Mouse (Mus musculus) limb, embryonic 13.5 days (tissue): ENCODE measurements at regions not wholly inside any gene's neighbourhood (a gene's known extent, or its start where the extent isn't known, plus 50 kb on each side); places are given as distances from the start of the nearest gene placed in this dataset.

Experiments
- ATAC-seq: fragments of 200-750 bp; cut with Nextera tagmentation; 2 replicates; pipeline ENCODE4 v1.8.0; 2017; ENCODE audit warnings: low read depth, moderate number of reproducible peaks, moderate TSS enrichment; ENCODE audit not compliant: low FRiP score
- H3K27ac ChIP-seq: fragments of 300-500 bp; sonication (generic); 2 replicates; pipeline ENCODE4 v1.5.1; 2015; ENCODE audit warnings: inconsistent platforms, mild to moderate bottlenecking, moderate library complexity
- H3K27me3 ChIP-seq: fragments of 300-500 bp; sonication (generic); 2 replicates; pipeline ENCODE4 v1.6.1; 2015; ENCODE audit warnings: mild to moderate bottlenecking, inconsistent platforms
- H3K36me3 ChIP-seq: fragments of 300-500 bp; sonication (generic); 2 replicates; pipeline ENCODE4 v1.6.1; 2015; ENCODE audit warnings: inconsistent platforms, mild to moderate bottlenecking, moderate library complexity
- H3K4me1 ChIP-seq: fragments of 300-500 bp; sonication (generic); 2 replicates; pipeline ENCODE4 v1.6.1; 2015; ENCODE audit warnings: inconsistent platforms
- H3K4me2 ChIP-seq: fragments of 300-500 bp; sonication (generic); replicated peaks from 2 replicates; pipeline ENCODE4 v1.6.1; 2015; ENCODE audit warnings: inconsistent platforms, mild to moderate bottlenecking, moderate library complexity
- H3K4me3 ChIP-seq: fragments of 300-500 bp; sonication (generic); 2 replicates; pipeline ENCODE4 v1.5.1; 2015; ENCODE audit warnings: moderate library complexity, mild to moderate bottlenecking, inconsistent platforms
- H3K9ac ChIP-seq: fragments of 300-500 bp; sonication (generic); 2 replicates; pipeline ENCODE4 v1.6.1; 2015; ENCODE audit warnings: mild to moderate bottlenecking, inconsistent platforms
- H3K9me3 ChIP-seq: fragments of 300-500 bp; sonication (generic); 2 replicates; pipeline ENCODE4 v1.6.1; 2016; ENCODE audit warnings: inconsistent platforms
- WGBS: fragments of 180-500 bp; shearing (Covaris S2); methylation state at CpG from one replicate; pipeline ENCODE4 v1.1.7; 2015; 5-methylcytosine and 5-hydroxymethylcytosine counted together

DNA sequence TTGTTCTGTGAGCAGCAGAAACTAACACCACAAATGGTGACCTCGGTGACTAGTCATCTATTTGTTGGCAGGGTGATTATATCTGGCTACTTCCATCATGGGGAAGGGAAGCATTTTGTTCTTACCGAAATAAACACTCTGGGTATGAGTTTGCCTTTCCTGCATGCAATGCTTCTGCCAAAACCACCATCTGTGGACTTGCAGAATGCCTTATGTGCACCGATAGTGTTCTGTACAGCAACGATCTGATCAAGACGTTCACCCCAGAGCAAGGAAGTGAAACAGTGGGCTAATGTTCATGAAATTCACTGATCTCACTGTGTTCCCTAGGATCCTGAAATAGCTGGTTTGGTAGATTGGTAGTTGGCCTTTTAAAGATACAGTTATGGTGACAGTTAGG, 96.3 kb upstream of the Adcy1 start:
- Histone ChIP-seq H3K27me3 (no peaks in the 10 kb centered on the region), H3K4me2 (no peak overlapping the region), H3K27ac (no peak overlapping the region), H3K4me1 (no peaks in the 10 kb centered on the region), H3K9ac (no peak overlapping the region), H3K4me3 (no peak overlapping the region), H3K36me3 (no peaks in the 10 kb centered on the region), H3K9me3 (no peaks in the 10 kb centered on the region)
- 90% methylated on average over 5 of the region's 5 CpGs for WGBS
- ATAC-seq: no peak

DNA sequence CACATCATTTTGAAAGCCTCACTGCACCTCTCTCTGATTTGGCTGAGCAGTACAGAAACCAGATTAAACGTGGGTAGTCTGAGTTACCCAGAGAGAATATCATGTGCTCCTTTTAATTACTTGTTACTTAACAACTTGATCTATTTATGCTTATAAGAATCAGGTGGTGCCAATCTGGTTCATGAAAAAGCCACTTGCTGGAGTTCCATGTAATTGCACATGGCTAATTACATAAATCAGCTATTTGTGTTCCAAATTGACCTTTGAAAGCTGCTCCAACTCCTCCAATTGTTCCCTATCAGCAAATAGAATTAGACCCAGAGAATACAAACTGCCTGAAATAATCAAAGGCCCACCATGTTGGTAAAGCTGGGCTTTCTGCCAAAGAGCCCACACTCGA, 98.8 kb upstream of the Adcy1 start:
- Histone ChIP-seq H3K9ac (no peak overlapping the region), H3K9me3 (no peaks in the 10 kb centered on the region), H3K27me3 (no peaks in the 10 kb centered on the region), H3K4me3 (no peak overlapping the region), H3K4me1 (no peaks in the 10 kb centered on the region), H3K36me3 (no peaks in the 10 kb centered on the region), H3K27ac (no peak overlapping the region), H3K4me2 (no peak overlapping the region)
- WGBS: 53% methylated on average over 2 of the region's 2 CpGs
- ATAC-seq: no peak

DNA sequence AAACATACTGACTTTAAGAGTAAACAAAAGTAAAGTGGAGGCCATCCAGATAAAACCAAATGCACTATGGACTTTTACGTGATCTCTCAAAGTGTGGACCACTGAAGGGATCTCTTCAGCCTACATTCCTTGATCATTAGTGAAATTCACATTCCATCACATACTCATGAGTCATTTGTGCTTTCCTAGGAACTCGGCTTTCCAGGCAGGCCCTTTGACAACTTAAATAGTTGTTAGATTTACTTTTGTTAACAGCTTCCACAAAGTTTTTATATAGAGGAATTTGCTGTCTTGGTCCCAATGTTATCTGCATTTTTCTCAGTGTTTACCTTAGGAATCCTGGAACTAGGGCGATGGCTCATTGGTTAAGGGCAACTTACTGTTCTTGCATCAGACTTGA, 99.7 kb upstream of the Adcy1 start:
- Histone ChIP-seq H3K4me2 (no peak overlapping the region), H3K4me1 (no peaks in the 10 kb centered on the region), H3K27ac (no peak overlapping the region), H3K9ac (no peak overlapping the region), H3K36me3 (no peaks in the 10 kb centered on the region), H3K4me3 (no peak overlapping the region), H3K27me3 (no peaks in the 10 kb centered on the region), H3K9me3 (no peaks in the 10 kb centered on the region)
- 78% methylated on average over 3 of the region's 3 CpGs for WGBS
- ATAC-seq: no peak

DNA sequence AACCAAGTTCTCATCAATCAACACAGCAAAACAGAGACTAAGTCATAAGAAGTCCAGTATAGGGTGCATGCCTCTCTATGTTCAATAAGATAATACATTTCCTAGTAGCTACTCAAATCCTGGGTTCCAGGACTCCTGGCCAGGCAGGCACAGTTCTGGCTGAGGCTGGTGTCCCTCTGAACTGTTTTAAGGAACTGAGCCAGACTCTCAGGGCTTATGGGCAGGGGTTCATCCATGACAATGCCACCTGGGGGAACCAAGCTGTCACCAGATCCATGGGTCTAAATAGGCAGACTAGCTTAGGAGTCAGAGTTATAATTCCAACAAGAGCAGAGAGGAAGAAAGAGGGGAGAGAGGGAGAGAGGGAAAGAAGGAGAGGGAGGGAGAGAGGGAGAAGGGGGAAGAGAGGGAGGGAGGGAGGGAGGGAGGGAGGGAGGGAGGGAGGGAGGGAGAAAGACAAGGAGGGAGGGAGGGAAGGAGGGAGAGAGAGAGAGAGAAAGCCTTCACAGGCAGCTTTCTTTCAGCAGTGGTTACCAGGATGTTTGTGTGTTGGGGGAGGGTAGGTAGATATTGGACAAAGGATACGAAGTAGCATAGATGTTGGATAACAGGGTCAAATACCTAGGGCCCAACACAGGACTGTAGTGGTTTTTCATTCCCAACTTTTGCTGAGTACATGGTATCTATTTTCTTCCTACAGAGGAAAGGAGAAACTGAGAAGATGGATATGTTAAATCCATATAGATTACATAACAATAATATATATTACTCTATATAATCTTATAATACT, 100.3 kb upstream of the Adcy1 start:
- Histone ChIP-seq H3K27ac (no peak overlapping the region), H3K36me3 (no peaks in the 10 kb centered on the region), H3K4me1 (no peaks in the 10 kb centered on the region), H3K4me2 (no peak overlapping the region), H3K9ac (no peak overlapping the region), H3K9me3 (no peaks in the 10 kb centered on the region), H3K4me3 (no peak overlapping the region), H3K27me3 (no peaks in the 10 kb centered on the region)
- no peak for ATAC-seq
- 74% methylated on average over 1 of the region's 1 CpGs for WGBS

DNA sequence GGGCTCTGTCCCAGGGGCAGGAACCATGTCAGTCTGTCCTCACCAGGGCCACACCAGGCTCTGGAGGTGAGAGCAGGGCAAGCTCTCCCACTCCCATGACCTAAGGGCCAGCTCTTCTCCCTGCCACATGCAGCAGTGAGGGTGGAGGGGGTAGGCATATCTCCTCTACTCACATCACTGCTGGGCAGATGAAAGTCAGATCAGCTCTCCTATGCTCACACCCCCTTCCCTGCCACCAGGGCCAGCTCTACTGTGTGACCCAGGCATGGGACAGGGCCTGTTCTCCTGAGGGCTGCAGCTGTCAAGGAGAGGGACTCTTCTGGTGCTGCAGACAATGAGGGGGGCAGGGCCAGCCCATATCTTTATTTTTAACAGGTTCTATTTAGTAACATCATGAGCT, 101.0 kb upstream of the Adcy1 start:
- Histone ChIP-seq H3K9ac (no peak overlapping the region), H3K36me3 (no peaks in the 10 kb centered on the region), H3K9me3 (no peaks in the 10 kb centered on the region), H3K4me2 (no peak overlapping the region), H3K27ac (no peak overlapping the region), H3K4me3 (no peak overlapping the region), H3K27me3 (no peaks in the 10 kb centered on the region), H3K4me1 (no peaks in the 10 kb centered on the region)
- ATAC-seq: no peak

DNA sequence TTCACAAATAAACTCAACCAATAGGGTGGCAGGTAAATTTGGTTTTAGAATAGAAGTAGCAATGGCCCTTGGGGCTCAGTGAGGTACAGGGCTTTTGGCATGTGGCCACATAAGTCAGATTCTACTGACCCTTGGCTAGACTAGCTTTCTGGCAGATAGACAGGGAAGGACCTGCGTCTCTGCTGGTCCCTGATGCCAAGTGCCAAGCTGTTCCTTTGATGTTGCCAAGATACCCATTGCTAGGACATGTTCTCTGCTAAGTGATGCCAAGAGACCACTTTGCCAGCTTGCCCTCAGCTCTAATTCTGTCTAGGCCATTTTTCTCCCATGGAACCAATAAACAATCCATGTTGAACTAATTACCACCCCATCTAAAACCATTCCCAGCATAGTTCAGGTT, 110.5 kb upstream of the Adcy1 start:
- Histone ChIP-seq H3K4me1 (no peaks in the 10 kb centered on the region), H3K36me3 (no peaks in the 10 kb centered on the region), H3K4me3 (no peak overlapping the region), H3K4me2 (no peak overlapping the region), H3K27me3 (no peaks in the 10 kb centered on the region), H3K9me3 (no peaks in the 10 kb centered on the region), H3K27ac (no peak overlapping the region), H3K9ac (no peak overlapping the region)
- WGBS: 77% methylated on average over 1 of the region's 1 CpGs
- ATAC-seq: no peak

DNA sequence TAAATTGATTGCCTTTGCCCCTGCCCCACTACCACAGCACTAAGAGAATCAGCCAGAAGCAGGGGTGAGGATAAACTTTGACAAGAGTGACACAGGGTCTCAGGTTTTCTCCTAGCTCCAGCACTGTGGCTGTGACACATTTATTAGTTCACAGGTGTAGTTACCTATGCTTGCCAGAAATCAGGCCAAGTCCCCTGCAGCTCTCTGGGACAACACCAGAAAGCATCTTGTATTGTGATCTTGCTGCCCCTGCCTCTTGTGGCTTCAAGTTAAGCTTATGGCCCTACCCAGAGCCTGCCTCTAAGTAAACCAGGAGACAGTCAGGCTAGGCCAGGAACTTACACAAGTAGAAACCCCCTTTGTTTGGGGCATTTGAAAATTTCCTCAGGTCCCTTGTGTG, 111.9 kb upstream of the Adcy1 start:
- no peak for ATAC-seq
- Histone ChIP-seq H3K27me3 (no peaks in the 10 kb centered on the region), H3K4me2 (no peak overlapping the region), H3K9ac (no peak overlapping the region), H3K4me1 (no peaks in the 10 kb centered on the region), H3K4me3 (no peak overlapping the region), H3K36me3 (no peaks in the 10 kb centered on the region), H3K27ac (no peak overlapping the region), H3K9me3 (no peaks in the 10 kb centered on the region)

DNA sequence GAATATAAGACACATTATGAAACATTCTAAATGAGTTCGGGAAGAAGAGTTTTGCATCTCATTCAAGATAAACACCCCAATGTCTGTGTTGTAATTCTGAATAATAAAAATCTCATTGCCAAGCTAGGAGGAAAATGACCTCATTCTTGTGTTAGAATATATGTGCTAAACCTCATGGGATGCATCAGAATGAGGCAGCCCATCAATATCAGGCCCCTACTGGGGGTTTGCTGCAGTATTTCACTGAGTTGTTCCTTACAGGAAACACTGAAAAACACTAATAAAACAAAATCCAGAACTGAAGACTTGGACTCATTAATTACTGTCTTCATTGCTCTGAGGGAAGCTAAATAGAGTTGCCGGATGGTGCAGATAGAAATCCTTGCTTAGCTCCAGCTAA, 111.6 kb upstream of the Gm11983 start:
- Histone ChIP-seq H3K27ac (no peak overlapping the region), H3K9me3 (no peaks in the 10 kb centered on the region), H3K4me1 (no peaks in the 10 kb centered on the region), H3K4me2 (no peak overlapping the region), H3K27me3 (no peaks in the 10 kb centered on the region), H3K4me3 (no peak overlapping the region), H3K9ac (no peak overlapping the region), H3K36me3 (no peaks in the 10 kb centered on the region)
- ATAC-seq: no peak
- 76% methylated on average over 2 of the region's 2 CpGs for WGBS

DNA sequence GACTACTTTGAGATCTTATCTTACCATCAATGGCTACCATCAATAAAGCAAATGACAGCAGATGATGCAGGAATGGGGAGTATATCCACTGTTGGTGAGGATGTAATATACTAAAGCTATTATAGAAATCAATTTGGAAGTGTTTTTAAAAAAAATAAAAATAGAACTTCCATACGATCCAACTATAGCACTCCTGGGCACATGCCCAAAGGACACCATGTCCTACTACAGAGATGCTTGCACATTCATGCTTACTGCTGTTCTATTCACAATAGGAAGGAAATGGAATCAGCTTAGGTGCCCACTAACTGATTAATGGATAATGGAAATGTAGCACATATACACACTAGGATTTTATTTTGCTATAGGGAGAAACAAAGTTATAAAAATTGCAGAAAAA, 96.7 kb upstream of the Gm11983 start:
- 96% methylated on average over 1 of the region's 1 CpGs for WGBS
- no peak for ATAC-seq
- H3K4me2 ChIP-seq: no peak overlapping the region
- no peak overlapping the region for H3K4me3 ChIP-seq
- no peaks in the 10 kb centered on the region for H3K36me3 ChIP-seq
- H3K27me3 ChIP-seq: no peaks in the 10 kb centered on the region
- H3K9ac ChIP-seq: no peak overlapping the region
- no peaks in the 10 kb centered on the region for H3K9me3 ChIP-seq
- no peak overlapping the region for H3K27ac ChIP-seq
- no peaks in the 10 kb centered on the region for H3K4me1 ChIP-seq

DNA sequence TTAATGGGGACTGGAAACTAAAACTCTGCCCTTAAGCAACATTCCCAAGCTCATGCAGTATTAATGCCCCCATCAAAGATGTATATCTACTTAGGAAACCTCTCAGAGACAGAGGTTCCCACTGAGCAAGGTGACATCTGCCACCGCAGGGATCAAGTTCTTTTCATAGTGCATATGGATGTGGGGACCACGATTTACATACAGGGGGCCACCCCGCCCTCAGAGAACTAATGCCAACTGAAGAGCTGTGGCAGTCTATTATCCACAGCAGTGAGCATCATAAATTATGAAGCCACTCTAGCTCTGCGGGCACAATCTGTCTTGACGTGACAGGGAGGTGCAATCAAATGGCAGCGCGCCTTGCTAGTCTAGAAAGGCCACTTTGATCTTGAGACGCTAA, 88.6 kb upstream of the Gm11983 start:
- H3K9ac ChIP-seq: no peak overlapping the region
- H3K36me3 ChIP-seq: no peaks in the 10 kb centered on the region
- no peak overlapping the region for H3K4me3 ChIP-seq
- WGBS: 55% methylated on average over 8 of the region's 8 CpGs
- peaks cover 17% of the 10 kb centered on the region for H3K4me1 ChIP-seq
- no peaks in the 10 kb centered on the region for H3K9me3 ChIP-seq
- no peaks in the 10 kb centered on the region for H3K27me3 ChIP-seq
- no peak overlapping the region for H3K27ac ChIP-seq
- ATAC-seq: no peak
- no peak overlapping the region for H3K4me2 ChIP-seq

DNA sequence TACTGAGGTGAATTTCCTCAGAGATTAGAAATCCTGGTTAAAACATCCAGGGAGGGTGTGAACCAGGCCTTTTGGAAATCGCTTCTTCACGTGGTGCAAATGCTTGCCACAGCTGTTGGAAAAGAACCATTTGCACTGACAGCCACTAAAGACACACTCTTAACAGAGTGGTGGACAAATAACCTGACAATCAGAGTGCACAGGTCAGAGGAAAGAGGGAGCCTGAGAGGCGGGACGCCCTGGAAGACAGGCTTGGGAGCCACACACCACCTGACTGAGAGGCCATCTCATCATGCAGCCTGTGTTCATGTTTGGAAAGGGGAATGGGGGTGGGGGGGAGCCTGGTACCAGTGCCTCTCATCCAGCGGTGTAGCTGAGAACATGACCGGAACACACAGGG, 87.0 kb upstream of the Gm11983 start:
- Histone ChIP-seq H3K27ac (no peak overlapping the region), H3K4me3 (no peak overlapping the region), H3K4me2 (peak overlapping the region; percentile 53), H3K9ac (no peak overlapping the region), H3K4me1 (peaks cover 17% of the 10 kb centered on the region), H3K36me3 (no peaks in the 10 kb centered on the region), H3K9me3 (no peaks in the 10 kb centered on the region), H3K27me3 (no peaks in the 10 kb centered on the region)
- no peak for ATAC-seq
- WGBS: 25% methylated on average over 6 of the region's 6 CpGs

DNA sequence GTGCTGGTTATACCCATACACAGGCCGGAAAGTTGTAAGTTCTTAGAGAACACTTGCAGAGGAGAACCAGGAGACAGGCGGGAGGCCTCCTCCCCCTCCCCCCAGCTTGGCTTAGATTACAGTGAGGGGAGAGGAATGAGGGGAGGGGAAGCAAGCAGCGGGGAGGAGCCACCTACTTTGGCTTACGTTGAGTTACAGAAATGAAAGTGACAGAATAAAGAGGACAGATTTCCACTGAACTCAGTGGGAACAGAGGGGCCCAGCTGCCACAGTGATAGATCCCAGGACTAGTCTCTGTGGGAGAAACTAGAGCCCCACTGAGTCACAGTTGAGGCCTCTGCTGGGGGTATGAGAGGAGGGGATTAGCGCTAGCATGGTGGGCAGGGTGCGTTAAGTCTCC, 86.5 kb upstream of the Gm11983 start:
- Histone ChIP-seq H3K27me3 (no peaks in the 10 kb centered on the region), H3K27ac (no peak overlapping the region), H3K4me3 (peak overlapping the region; percentile 12; the same call in 1 of the 2 replicates), H3K9me3 (no peaks in the 10 kb centered on the region), H3K4me1 (peaks cover 17% of the 10 kb centered on the region), H3K9ac (no peak overlapping the region), H3K4me2 (peak overlapping the region; percentile 53), H3K36me3 (no peaks in the 10 kb centered on the region)
- 5% methylated on average over 6 of the region's 6 CpGs for WGBS
- peak; percentile 67 for ATAC-seq

DNA sequence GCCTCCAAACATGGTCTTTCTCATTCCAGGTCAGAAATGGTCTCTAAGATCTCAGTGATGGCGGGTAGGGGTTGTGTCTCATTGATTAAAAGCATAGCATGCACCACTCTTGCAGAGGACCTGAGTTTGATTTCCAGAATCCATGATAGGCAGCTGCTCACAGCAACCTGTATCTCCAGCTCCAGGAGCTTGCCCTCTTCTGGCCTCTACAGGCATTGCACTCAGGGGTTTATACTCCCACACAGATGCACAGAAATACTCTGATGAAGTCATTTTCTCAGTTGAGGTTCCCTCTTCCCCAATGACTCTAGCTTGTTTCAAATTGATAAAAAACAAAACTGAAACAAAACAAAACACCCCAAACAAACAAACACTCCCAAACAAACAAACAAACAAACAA, 81.1 kb upstream of the Gm11983 start:
- 92% methylated on average over 1 of the region's 1 CpGs for WGBS
- peaks cover 2% of the 10 kb centered on the region; the same call in 1 of the 2 replicates for H3K4me1 ChIP-seq
- no peaks in the 10 kb centered on the region for H3K36me3 ChIP-seq
- no peak overlapping the region for H3K4me2 ChIP-seq
- H3K27ac ChIP-seq: no peak overlapping the region
- H3K27me3 ChIP-seq: no peaks in the 10 kb centered on the region
- no peak overlapping the region for H3K9ac ChIP-seq
- H3K9me3 ChIP-seq: peaks cover 11% of the 10 kb centered on the region; the same call in 1 of the 2 replicates
- H3K4me3 ChIP-seq: no peak overlapping the region
- no peak for ATAC-seq
